Mouse (Mus musculus) limb, embryonic 14.5 days (tissue): ENCODE data around the gene Cbx3. TPM values are rescaled to one million over a fixed set of nuclear protein-coding genes. Genes with fewer than 3 reads are reported as not detected.

Source experiments
- ATAC-seq: fragments of 200-750 bp; cut with Nextera tagmentation; 2 replicates; pipeline ENCODE4 v1.8.0; 2017; ENCODE audit warnings: low read depth, moderate number of reproducible peaks, moderate TSS enrichment; ENCODE audit not compliant: low FRiP score
- DNase-seq: peaks from one replicate; pipeline ENCODE4 v3.0.0-alpha.2; 2015; ENCODE audit warnings: low spot score
- H3K27ac ChIP-seq: fragments of 300-500 bp; sonication (generic); replicated peaks from 2 replicates; pipeline ENCODE4 v1.5.1; 2014; ENCODE audit warnings: low read depth, mild to moderate bottlenecking, low read length, moderate library complexity, mixed read lengths
- H3K27me3 ChIP-seq: fragments of 300-500 bp; sonication (generic); 2 replicates; pipeline ENCODE4 v1.6.1; 2014; ENCODE audit warnings: low read length, mixed read lengths; ENCODE audit not compliant: control insufficient read depth, insufficient read depth
- H3K36me3 ChIP-seq: fragments of 300-500 bp; sonication (generic); 2 replicates; pipeline ENCODE4 v1.6.1; 2014; ENCODE audit warnings: mild to moderate bottlenecking, low read length, moderate library complexity, mixed read lengths; ENCODE audit not compliant: control insufficient read depth, insufficient read depth
- H3K4me1 ChIP-seq: fragments of 300-500 bp; sonication (generic); 2 replicates; pipeline ENCODE4 v1.6.1; 2014; ENCODE audit warnings: antibody characterized with exemption, low read length, mixed read lengths; ENCODE audit not compliant: control insufficient read depth, insufficient read depth
- H3K4me2 ChIP-seq: fragments of 300-500 bp; sonication (generic); replicated peaks from 2 replicates; pipeline ENCODE4 v1.6.1; 2014; ENCODE audit warnings: low read depth, mild to moderate bottlenecking, low read length, moderate library complexity; ENCODE audit not compliant: severe bottlenecking
- H3K4me3 ChIP-seq: fragments of 300-500 bp; sonication (generic); replicated peaks from 2 replicates; pipeline ENCODE4 v1.5.1; 2014; ENCODE audit warnings: low read length
- H3K9ac ChIP-seq: fragments of 300-500 bp; sonication (generic); 2 replicates; pipeline ENCODE4 v1.6.1; 2014; ENCODE audit warnings: mild to moderate bottlenecking, low read depth, low read length, moderate library complexity; ENCODE audit not compliant: severe bottlenecking
- H3K9me3 ChIP-seq: fragments of 300-500 bp; sonication (generic); 2 replicates; pipeline ENCODE4 v1.6.1; 2016; ENCODE audit warnings: low read length; ENCODE audit not compliant: control insufficient read depth
- POLR2A ChIP-seq: fragments of 200-500 bp; IDR thresholded peaks from 2 replicates; pipeline ENCODE4 v1.8.0; 2012; ENCODE audit warnings: inconsistent platforms, mild to moderate bottlenecking, moderate library complexity, borderline replicate concordance; ENCODE audit not compliant: insufficient read depth, insufficient read length; ENCODE audit errors: extremely low read depth
- WGBS: fragments of 180-500 bp; shearing (Covaris S2); extraction: QIAGEN DNeasy Blood & Tissue Kit; methylation state at CpG from one replicate; pipeline ENCODE4 v1.1.7; 2014; 5-methylcytosine and 5-hydroxymethylcytosine counted together
- polyA plus RNA-seq, 2 experiments: library from polyadenylated mRNA; depleted of rRNA in 1 of 2; stranded (reverse) in 1 of 2; unstranded in 1 of 2; fragments of >200 nt; fragmentation: Nextera tagmentation in 1 of 2; extraction: Ambion mirVana in 1 of 2; gene quantifications; 2 replicates each; pipeline versions ENCODE4 v1.2.1 to v1.2.3; 2012 to 2014

Gene Cbx3
- polyA plus RNA-seq, 2 experiments: 120 to 444 TPM

GRCm38 (mm10) chr6:51510094-51510493 is 39.9 kb downstream of the Cbx3 start:
- WGBS: 32% methylated on average over 5 of the region's 5 CpGs
- Histone ChIP-seq H3K27me3 (no peaks in the 10 kb centered on the region), H3K9ac (no peak overlapping the region), H3K27ac (no peak overlapping the region), H3K9me3 (no peaks in the 10 kb centered on the region), H3K4me2 (no peak overlapping the region), H3K4me1 (no peaks in the 10 kb centered on the region), H3K4me3 (no peak overlapping the region), H3K36me3 (no peaks in the 10 kb centered on the region)
- TF ChIP-seq POLR2A: no peak
- ATAC-seq: no peak
- DNase-seq: no peak

GRCm38 (mm10) chr6:51510946-51511345 is 40.8 kb downstream of the Cbx3 start:
- no peak overlapping the region for H3K4me3 ChIP-seq
- H3K4me1 ChIP-seq: no peaks in the 10 kb centered on the region
- ATAC-seq (no peak), DNase-seq (no peak)
- no peak overlapping the region for H3K27ac ChIP-seq
- no peaks in the 10 kb centered on the region for H3K27me3 ChIP-seq
- no peak overlapping the region for H3K4me2 ChIP-seq
- H3K9me3 ChIP-seq: no peaks in the 10 kb centered on the region
- H3K36me3 ChIP-seq: no peaks in the 10 kb centered on the region
- 79% methylated on average over 1 of the region's 1 CpGs for WGBS
- no peak for TF ChIP-seq POLR2A
- H3K9ac ChIP-seq: no peak overlapping the region

DNA sequence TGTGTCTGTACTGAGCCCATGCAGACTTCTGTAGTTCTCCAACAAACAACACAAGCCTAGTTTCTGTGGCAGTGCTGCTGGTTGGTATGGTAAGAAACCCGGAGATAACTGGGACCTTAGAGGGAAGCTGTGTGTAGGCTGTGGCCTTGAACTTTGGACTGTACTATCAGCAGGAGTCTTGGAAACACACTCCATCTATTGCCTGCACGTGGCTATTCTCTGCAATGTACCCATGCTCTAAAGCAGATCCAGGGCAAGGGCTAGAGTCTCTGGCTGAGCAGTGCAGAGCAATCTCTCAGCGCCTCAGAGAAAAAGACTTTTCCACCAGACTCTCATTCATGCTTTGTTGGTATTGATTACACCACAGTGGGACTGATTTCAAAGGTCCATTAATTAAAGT is 43.6 kb downstream of the Cbx3 start:
- H3K9ac ChIP-seq: no peak overlapping the region
- H3K4me1 ChIP-seq: no peaks in the 10 kb centered on the region
- no peak for TF ChIP-seq POLR2A
- H3K4me3 ChIP-seq: no peak overlapping the region
- H3K4me2 ChIP-seq: no peak overlapping the region
- no peak for ATAC-seq
- 84% methylated on average over 3 of the region's 3 CpGs for whole genome bisulfite sequencing
- H3K27me3 ChIP-seq: no peaks in the 10 kb centered on the region
- H3K36me3 ChIP-seq: no peaks in the 10 kb centered on the region
- H3K9me3 ChIP-seq: peaks cover 3% of the 10 kb centered on the region; the same call in 1 of the 2 replicates
- no peak for DNase-seq
- no peak overlapping the region for H3K27ac ChIP-seq

GRCm38 (mm10) chr6:51514860-51515259 is 44.7 kb downstream of the Cbx3 start:
- ATAC-seq: no peak
- Histone ChIP-seq H3K36me3 (no peaks in the 10 kb centered on the region), H3K27ac (no peak overlapping the region), H3K9me3 (peaks cover 3% of the 10 kb centered on the region; the same call in 1 of the 2 replicates), H3K9ac (no peak overlapping the region), H3K4me3 (no peak overlapping the region), H3K4me1 (no peaks in the 10 kb centered on the region), H3K4me2 (no peak overlapping the region), H3K27me3 (no peaks in the 10 kb centered on the region)
- no peak for DNase-seq
- WGBS: 91% methylated on average over 7 of the region's 7 CpGs
- TF ChIP-seq POLR2A: no peak

DNA sequence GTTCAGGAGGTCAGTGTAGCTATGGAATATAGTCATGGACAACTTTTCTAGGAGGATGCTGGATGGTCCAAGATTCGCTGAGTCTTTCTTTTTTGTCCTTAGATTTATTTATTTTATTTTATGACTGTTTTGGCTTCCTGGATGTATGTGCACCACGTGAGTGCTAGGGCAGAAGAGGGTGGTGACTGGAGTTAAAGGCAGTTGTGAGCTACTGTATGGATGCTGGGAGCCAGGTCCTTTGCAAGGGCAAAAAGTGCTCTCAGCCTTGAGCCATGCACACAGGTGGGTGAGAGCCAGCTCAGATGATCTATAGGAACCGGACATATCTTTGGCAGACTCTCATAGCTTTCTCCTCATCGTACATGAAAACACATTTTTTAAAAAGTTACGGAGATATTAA is 53.1 kb downstream of the Cbx3 start:
- Histone ChIP-seq H3K4me3 (peak overlapping the region; percentile 55), H3K36me3 (no peaks in the 10 kb centered on the region), H3K9ac (peak overlapping the region; percentile 67; the same call in 1 of the 2 replicates), H3K27me3 (no peaks in the 10 kb centered on the region), H3K4me2 (peak overlapping the region; percentile 78), H3K9me3 (no peaks in the 10 kb centered on the region), H3K27ac (no peak overlapping the region), H3K4me1 (peaks cover 6% of the 10 kb centered on the region; the same call in 1 of the 2 replicates)
- DNase-seq: no peak
- no peak for ATAC-seq
- no peak for TF ChIP-seq POLR2A
- 18% methylated on average over 5 of the region's 5 CpGs for WGBS

DNA sequence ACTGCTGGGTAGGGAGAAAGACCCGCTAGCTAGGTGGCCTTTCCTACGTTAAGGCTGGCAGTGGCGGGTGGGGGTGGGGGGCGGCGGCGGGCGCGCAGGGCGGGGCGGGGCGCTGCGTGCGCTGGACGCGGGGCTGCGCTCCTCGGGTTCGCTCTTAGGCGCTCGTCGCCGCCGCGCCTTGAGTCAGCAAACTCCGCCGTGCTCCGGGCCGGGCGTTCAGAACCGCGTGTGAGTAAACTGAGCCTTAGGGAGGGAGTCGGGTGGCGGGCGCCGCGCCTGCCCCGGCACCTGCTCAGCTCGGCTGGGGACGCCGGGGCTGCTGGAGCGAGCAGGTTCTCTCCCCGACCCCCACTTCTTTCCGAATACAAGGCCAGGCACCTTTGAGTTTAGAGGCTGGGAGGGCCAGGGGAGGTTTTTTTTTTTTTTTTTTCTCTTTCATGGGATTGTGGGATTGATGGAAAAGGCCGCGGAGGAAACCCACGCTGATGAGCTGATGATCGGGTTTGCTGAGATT is 53.7 kb downstream of the Cbx3 start, which contains the start of gene Snx10:
Snx10 (plus strand) TSS at position 95 of the 514 bp plus-strand sequence.
- Histone ChIP-seq H3K27me3 (no peaks in the 10 kb centered on the region), H3K4me1 (peaks cover 6% of the 10 kb centered on the region; the same call in 1 of the 2 replicates), H3K9me3 (no peaks in the 10 kb centered on the region), H3K36me3 (no peaks in the 10 kb centered on the region), H3K27ac (0 out of 2 replicates have a peak within 1 kb of the TSS, but pooled peaks have one; percentile 26), H3K4me3 (peak within 1 kb of the TSS; percentile 55), H3K4me2 (peak within 1 kb of the TSS; percentile 78), H3K9ac (peak within 1 kb of the TSS; percentile 67)
- TF ChIP-seq POLR2A: no peak
- DNase-seq (peak; percentile 32), ATAC-seq (peak; percentile 62; the same call in 1 of the 2 replicates)
- under 1% methylated on average over 45 of the region's 47 CpGs for WGBS
